Mouse (Mus musculus) lung, embryonic 15.5 days (tissue): ENCODE results near the gene Prkcb. TPM values are rescaled to one million over a fixed set of nuclear protein-coding genes. Genes with fewer than 3 reads are reported as not detected.

Source experiments
- ATAC-seq: fragments of 200-750 bp; cut with Nextera tagmentation; 2 replicates; pipeline ENCODE4 v1.8.0; 2017; ENCODE audit warnings: moderate number of reproducible peaks, borderline replicate concordance; ENCODE audit not compliant: low FRiP score, low TSS enrichment; ENCODE audit errors: extremely low read depth
- H3K27ac ChIP-seq: fragments of 300-500 bp; sonication (generic); 2 replicates; pipeline ENCODE4 v1.5.1; 2015; ENCODE audit warnings: moderate library complexity, mild to moderate bottlenecking, inconsistent platforms
- H3K27me3 ChIP-seq: fragments of 300-500 bp; sonication (generic); 2 replicates; pipeline ENCODE4 v1.6.1; 2015; ENCODE audit warnings: inconsistent platforms
- H3K36me3 ChIP-seq: fragments of 300-500 bp; sonication (generic); 2 replicates; pipeline ENCODE4 v1.6.1; 2015; ENCODE audit warnings: inconsistent platforms
- H3K4me1 ChIP-seq: fragments of 300-500 bp; sonication (generic); 2 replicates; pipeline ENCODE4 v1.6.1; 2015; ENCODE audit warnings: inconsistent platforms
- H3K4me2 ChIP-seq: fragments of 300-500 bp; sonication (generic); 2 replicates; pipeline ENCODE4 v1.6.1; 2015; ENCODE audit warnings: inconsistent platforms, mild to moderate bottlenecking, moderate library complexity
- H3K4me3 ChIP-seq: fragments of 300-500 bp; sonication (generic); 2 replicates; pipeline ENCODE4 v1.5.1; 2015; ENCODE audit warnings: mild to moderate bottlenecking, inconsistent platforms
- H3K9ac ChIP-seq: fragments of 300-500 bp; sonication (generic); 2 replicates; pipeline ENCODE4 v1.6.1; 2015; ENCODE audit warnings: inconsistent platforms
- H3K9me3 ChIP-seq: fragments of 300-500 bp; sonication (generic); 2 replicates; pipeline ENCODE4 v1.6.1; 2016; ENCODE audit warnings: inconsistent platforms
- WGBS: fragments of 180-500 bp; shearing (Covaris S2); methylation state at CpG from one replicate; pipeline ENCODE4 v1.1.7; 2015; 5-methylcytosine and 5-hydroxymethylcytosine counted together
- polyA plus RNA-seq: library from polyadenylated mRNA; unstranded; fragments of >200 nt; fragmentation: Nextera tagmentation; extraction: Ambion mirVana; gene quantifications from 2 replicates; pipeline ENCODE4 v1.2.1, GENCODE M21; 2015

Gene Prkcb
- polyA plus RNA-seq, 1 experiment from 2014 or later = 7.1 TPM

GRCm38 (mm10) chr7:122352566-122353277, 64.2 kb downstream of the Prkcb start:
- H3K4me2 ChIP-seq = no peak overlapping the region
- ATAC-seq = no peak
- H3K4me1 ChIP-seq = no peaks in the 10 kb centered on the region
- H3K9me3 ChIP-seq = no peaks in the 10 kb centered on the region
- 65% methylated on average over 12 of the region's 12 CpGs for WGBS
- no peaks in the 10 kb centered on the region for H3K27me3 ChIP-seq
- H3K36me3 ChIP-seq = no peaks in the 10 kb centered on the region
- no peak overlapping the region for H3K9ac ChIP-seq
- no peak overlapping the region for H3K27ac ChIP-seq
- no peak overlapping the region for H3K4me3 ChIP-seq

GRCm38 (mm10) chr7:122353329-122353728, 64.8 kb downstream of the Prkcb start:
- no peak overlapping the region for H3K4me2 ChIP-seq
- WGBS = 45% methylated on average over 4 of the region's 4 CpGs
- ATAC-seq = no peak

GRCm38 (mm10) chr7:122356941-122357340, 68.4 kb downstream of the Prkcb start:
- ATAC-seq = no peak
- 22% methylated on average over 2 of the region's 2 CpGs for WGBS
- Histone ChIP-seq H3K36me3 (no peaks in the 10 kb centered on the region), H3K4me1 (no peaks in the 10 kb centered on the region), H3K4me2 (no peak overlapping the region), H3K27me3 (no peaks in the 10 kb centered on the region), H3K4me3 (no peak overlapping the region), H3K9me3 (no peaks in the 10 kb centered on the region), H3K27ac (no peak overlapping the region), H3K9ac (no peak overlapping the region)

More at GRCm38 (mm10) chr7:122353329-122353728, 64.8 kb downstream of the Prkcb start:
- Histone ChIP-seq H3K4me1 (no peaks in the 10 kb centered on the region), H3K27me3 (no peaks in the 10 kb centered on the region), H3K9me3 (no peaks in the 10 kb centered on the region), H3K9ac (no peak overlapping the region), H3K27ac (no peak overlapping the region), H3K4me3 (no peak overlapping the region), H3K36me3 (no peaks in the 10 kb centered on the region)

GRCm38 (mm10) chr7:122357847-122358246, 69.3 kb downstream of the Prkcb start:
- Histone ChIP-seq H3K36me3 (no peaks in the 10 kb centered on the region), H3K27ac (no peak overlapping the region), H3K27me3 (no peaks in the 10 kb centered on the region), H3K9ac (no peak overlapping the region), H3K4me2 (no peak overlapping the region), H3K4me1 (no peaks in the 10 kb centered on the region), H3K4me3 (no peak overlapping the region), H3K9me3 (no peaks in the 10 kb centered on the region)
- WGBS = 63% methylated on average over 7 of the region's 7 CpGs
- no peak for ATAC-seq

GRCm38 (mm10) chr7:122366635-122367034, 78.1 kb downstream of the Prkcb start:
- ATAC-seq = no peak

GRCm38 (mm10) chr7:122367303-122368007, 78.9 kb downstream of the Prkcb start:
- no peak overlapping the region for H3K4me3 ChIP-seq
- no peak overlapping the region for H3K4me2 ChIP-seq
- no peak overlapping the region for H3K27ac ChIP-seq
- H3K4me1 ChIP-seq = no peaks in the 10 kb centered on the region
- no peaks in the 10 kb centered on the region for H3K9me3 ChIP-seq
- WGBS = 84% methylated on average over 7 of the region's 7 CpGs
- no peak for ATAC-seq
- no peak overlapping the region for H3K9ac ChIP-seq
- no peaks in the 10 kb centered on the region for H3K36me3 ChIP-seq
- no peaks in the 10 kb centered on the region for H3K27me3 ChIP-seq

More at GRCm38 (mm10) chr7:122366635-122367034, 78.1 kb downstream of the Prkcb start:
- no peak overlapping the region for H3K27ac ChIP-seq
- H3K4me1 ChIP-seq = no peaks in the 10 kb centered on the region
- H3K27me3 ChIP-seq = no peaks in the 10 kb centered on the region
- no peaks in the 10 kb centered on the region for H3K9me3 ChIP-seq
- no peak overlapping the region for H3K9ac ChIP-seq
- H3K4me2 ChIP-seq = no peak overlapping the region
- WGBS = 53% methylated on average over 1 of the region's 1 CpGs
- no peaks in the 10 kb centered on the region for H3K36me3 ChIP-seq
- H3K4me3 ChIP-seq = no peak overlapping the region

- no peak overlapping the region for H3K27ac ChIP-seq
- 80% methylated on average over 12 of the region's 12 CpGs for WGBS
- no peaks in the 10 kb centered on the region for H3K27me3 ChIP-seq
- H3K4me1 ChIP-seq = no peaks in the 10 kb centered on the region
- no peaks in the 10 kb centered on the region for H3K9me3 ChIP-seq
- no peak overlapping the region for H3K4me3 ChIP-seq
- no peak for ATAC-seq
- no peaks in the 10 kb centered on the region for H3K36me3 ChIP-seq
- H3K4me2 ChIP-seq = no peak overlapping the region
- no peak overlapping the region for H3K9ac ChIP-seq
Measured at GRCm38 (mm10) chr7:122370488-122370887, 81.9 kb downstream of the Prkcb start.

- WGBS = 64% methylated on average over 5 of the region's 5 CpGs
Measured at GRCm38 (mm10) chr7:122371947-122372346, 83.4 kb downstream of the Prkcb start.

GRCm38 (mm10) chr7:122372349-122372748, 83.8 kb downstream of the Prkcb start:
- Histone ChIP-seq H3K9me3 (no peaks in the 10 kb centered on the region), H3K27me3 (no peaks in the 10 kb centered on the region), H3K27ac (no peak overlapping the region), H3K9ac (no peak overlapping the region), H3K4me3 (no peak overlapping the region), H3K4me1 (no peaks in the 10 kb centered on the region), H3K36me3 (no peaks in the 10 kb centered on the region), H3K4me2 (no peak overlapping the region)
- ATAC-seq = no peak
- 68% methylated on average over 3 of the region's 3 CpGs for WGBS

More at GRCm38 (mm10) chr7:122371947-122372346, 83.4 kb downstream of the Prkcb start:
- Histone ChIP-seq H3K4me1 (no peaks in the 10 kb centered on the region), H3K27ac (no peak overlapping the region), H3K27me3 (no peaks in the 10 kb centered on the region), H3K4me2 (no peak overlapping the region), H3K4me3 (no peak overlapping the region), H3K36me3 (no peaks in the 10 kb centered on the region), H3K9ac (no peak overlapping the region), H3K9me3 (no peaks in the 10 kb centered on the region)
- ATAC-seq = no peak

GRCm38 (mm10) chr7:122376845-122377244, 88.3 kb downstream of the Prkcb start:
- Histone ChIP-seq H3K4me2 (no peak overlapping the region), H3K36me3 (no peaks in the 10 kb centered on the region), H3K27me3 (0 out of 2 replicates have a peak, but pooled peaks cover 2% of the 10 kb centered on the region), H3K9ac (no peak overlapping the region), H3K9me3 (no peaks in the 10 kb centered on the region), H3K4me3 (no peak overlapping the region), H3K27ac (no peak overlapping the region), H3K4me1 (peaks cover 7% of the 10 kb centered on the region)
- ATAC-seq = no peak

- no peak for ATAC-seq
- WGBS = 71% methylated on average over 3 of the region's 3 CpGs
- no peak overlapping the region for H3K4me3 ChIP-seq
- 0 out of 2 replicates have a peak, but pooled peaks cover 2% of the 10 kb centered on the region for H3K27me3 ChIP-seq
- no peaks in the 10 kb centered on the region for H3K9me3 ChIP-seq
- H3K4me1 ChIP-seq = peaks cover 7% of the 10 kb centered on the region
- H3K9ac ChIP-seq = no peak overlapping the region
- no peak overlapping the region for H3K27ac ChIP-seq
- no peak overlapping the region for H3K4me2 ChIP-seq
- no peaks in the 10 kb centered on the region for H3K36me3 ChIP-seq
Measured at GRCm38 (mm10) chr7:122377967-122378366, 89.4 kb downstream of the Prkcb start.

GRCm38 (mm10) chr7:122378473-122378872, 89.9 kb downstream of the Prkcb start:
- ATAC-seq = peak; percentile 69; the same call in 1 of the 2 replicates
- 15% methylated on average over 10 of the region's 10 CpGs for WGBS

More at GRCm38 (mm10) chr7:122378473-122378872, 89.9 kb downstream of the Prkcb start:
- Histone ChIP-seq H3K4me2 (no peak overlapping the region), H3K9ac (no peak overlapping the region), H3K27ac (no peak overlapping the region), H3K4me3 (no peak overlapping the region), H3K27me3 (0 out of 2 replicates have a peak, but pooled peaks cover 2% of the 10 kb centered on the region), H3K4me1 (peaks cover 7% of the 10 kb centered on the region), H3K9me3 (no peaks in the 10 kb centered on the region), H3K36me3 (no peaks in the 10 kb centered on the region)
